Mouse (Mus musculus) c-Kit-positive CD71-positive TER-119-negative erythroid progenitor cells, embryonic 14.5 days (primary cell): Measurements from ENCODE around the gene Apobec4.
"Not testable (repeated sequence)": the region's sequence is repeated elsewhere in the genome, so short reads cannot be mapped to it uniquely, and the experiment has no call there.

Experiments used
- DNase-seq: peaks from one replicate; pipeline ENCODE4 v3.0.0-alpha.2; 2013; ENCODE audit warnings: low read depth

Apobec4 gene

DNA sequence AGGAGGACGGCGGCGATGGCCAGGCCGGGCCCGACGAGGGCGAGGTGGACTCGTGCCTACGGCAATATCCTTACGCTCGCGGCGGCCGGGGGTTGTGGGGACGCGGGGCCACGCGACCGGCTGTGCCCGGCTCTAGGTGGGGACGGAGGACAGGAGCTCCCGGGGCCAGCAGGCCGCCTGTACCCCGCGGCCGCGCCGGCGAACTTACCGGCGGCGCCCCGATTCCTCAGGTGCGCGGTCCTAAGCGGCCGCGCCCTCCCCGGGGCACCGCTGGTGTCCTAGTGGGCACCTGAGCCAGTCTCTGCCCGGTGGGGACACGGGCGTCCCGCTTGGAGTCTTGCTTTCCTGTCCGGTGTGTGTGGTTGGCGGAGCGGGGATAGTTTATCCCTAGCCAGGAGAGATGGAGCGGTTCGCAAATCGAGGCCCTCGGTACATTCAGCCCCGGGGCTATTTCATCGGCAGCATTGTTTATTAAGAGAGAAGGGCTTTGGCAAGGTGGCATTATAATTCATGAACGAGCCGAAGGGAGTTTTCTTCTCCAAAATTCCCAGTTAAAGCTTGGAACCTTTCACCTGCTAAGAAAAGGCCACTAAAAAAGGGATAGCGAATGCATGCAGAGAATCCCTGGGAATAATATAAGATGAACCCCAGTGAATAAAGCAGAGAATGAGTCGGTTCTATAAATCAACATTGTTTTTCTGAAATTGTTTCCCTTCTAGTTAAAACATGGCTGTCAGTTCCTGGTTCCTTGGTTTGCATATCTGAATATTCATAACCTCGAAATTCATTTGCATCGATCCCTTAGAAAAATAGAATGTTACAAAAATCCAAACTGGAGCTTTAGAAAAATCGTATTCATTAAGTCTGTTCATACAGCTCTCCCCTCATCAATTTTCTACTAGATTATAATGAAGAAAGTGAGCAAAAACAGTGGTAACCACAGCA is 16.7 kb downstream of the Apobec4 start:
- DNase-seq, result no peak

DNA sequence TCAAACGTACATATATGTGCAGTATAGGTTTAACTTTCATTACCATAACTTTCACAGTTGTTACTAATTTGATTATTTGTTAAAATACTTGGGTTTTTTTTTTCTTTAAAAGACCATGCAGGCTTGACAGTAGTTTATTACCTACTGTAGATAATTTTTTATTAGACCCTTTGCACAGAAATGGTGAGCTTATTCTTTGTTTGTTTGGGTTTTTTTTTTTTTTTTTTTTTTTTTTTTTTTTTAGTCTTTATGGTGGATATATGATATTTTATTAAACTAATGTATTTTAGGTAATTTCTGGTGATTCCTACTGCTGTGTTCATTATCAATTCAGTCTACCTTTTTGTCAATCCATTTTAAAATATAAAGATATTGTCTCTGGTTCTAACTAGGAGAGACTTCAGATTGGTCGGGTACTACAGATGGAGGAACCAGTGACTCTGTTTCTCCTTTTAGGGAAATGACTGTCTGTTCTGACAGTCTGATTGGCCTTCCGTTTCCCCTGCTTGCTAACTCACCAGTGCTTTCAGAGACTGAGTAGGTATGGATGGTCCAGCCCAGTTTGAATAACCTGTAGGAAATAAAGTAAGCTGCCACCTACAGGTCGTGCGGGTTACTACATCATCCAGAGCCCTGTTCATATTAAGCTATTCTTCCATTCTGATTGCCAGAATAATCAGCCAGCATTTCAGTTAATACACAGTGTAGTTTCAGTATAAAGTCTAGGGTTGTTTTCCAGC is 17.6 kb downstream of the Apobec4 start:
- peak; percentile 91 for DNase-seq

GRCm38 (mm10) chr1:152771016-152771415 is 20.7 kb downstream of the Apobec4 start:
- DNase-seq, result no peak

DNA sequence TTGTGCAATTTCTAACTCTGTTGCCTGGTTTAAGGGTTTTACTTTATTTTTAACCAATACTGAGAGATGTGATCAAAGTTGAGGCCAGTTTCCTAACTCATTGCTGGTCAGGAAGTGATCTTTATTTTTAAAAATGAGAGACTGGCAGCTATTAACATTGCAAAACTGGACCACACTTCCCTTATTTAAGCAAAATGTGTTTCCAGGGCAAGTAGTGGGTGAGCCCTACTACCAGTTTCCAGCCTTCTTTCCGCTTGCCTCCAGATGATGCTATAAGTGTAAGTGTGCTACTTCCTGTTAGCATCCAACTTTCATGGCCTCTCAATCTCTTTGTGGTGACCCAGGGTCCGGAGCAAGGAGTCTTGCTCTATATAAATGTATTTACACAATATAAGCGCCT is 24.2 kb downstream of the Apobec4 start:
- not testable (repeated sequence) for DNase-seq

DNA sequence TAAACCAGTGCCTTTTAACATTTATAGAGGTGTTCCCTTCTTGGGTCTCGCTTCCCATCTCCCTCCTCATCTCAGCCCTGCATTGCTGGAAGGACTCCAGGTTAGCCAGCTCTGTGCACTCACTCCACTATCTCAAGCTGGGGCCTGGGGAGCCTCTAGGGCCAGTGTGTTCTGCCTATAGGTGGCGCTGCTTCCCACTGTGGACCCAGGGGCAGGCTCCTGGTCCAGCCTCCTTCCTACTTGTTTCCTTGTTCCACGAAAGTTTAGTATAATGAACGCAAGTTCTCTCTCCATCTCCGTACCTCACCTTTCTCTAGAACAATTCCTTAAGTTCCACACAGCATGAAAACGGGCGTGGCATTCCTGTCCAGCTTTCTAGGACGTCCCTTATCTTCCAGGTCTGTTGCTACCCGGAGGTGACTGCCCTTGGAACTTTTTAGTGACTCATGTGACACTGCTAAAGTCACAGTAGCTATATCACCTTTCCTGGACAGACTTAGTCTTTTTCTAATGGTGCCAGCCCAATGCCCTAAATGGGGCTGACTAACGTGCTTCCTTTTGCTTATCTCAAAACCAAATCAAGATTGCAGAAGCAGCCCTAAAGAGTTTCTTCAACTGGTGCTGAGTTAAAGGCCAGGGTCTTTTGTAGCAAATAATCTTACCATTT is 28.9 kb downstream of the Apobec4 start:
- peak; percentile 58 for DNase-seq

DNA sequence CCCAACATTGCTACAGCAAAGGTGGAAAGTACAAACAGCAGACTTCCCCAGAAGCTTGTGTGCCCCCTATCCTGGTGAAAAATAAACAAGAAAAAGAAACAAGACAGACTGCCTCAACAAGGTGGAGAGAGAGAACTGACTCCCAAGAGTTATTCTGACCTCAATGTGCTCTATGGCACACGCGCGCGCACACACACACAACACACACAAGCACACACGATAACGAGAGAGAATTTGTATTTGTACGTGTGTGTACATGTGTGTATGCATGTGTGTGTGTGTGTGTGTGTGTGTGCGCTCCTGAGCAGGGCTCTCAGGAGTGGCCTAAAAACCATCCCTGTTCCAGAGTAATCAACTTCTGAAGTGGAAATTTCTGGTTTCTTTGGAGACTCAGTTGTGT is 34.3 kb downstream of the Apobec4 start:
- DNase-seq, result no peak

DNA sequence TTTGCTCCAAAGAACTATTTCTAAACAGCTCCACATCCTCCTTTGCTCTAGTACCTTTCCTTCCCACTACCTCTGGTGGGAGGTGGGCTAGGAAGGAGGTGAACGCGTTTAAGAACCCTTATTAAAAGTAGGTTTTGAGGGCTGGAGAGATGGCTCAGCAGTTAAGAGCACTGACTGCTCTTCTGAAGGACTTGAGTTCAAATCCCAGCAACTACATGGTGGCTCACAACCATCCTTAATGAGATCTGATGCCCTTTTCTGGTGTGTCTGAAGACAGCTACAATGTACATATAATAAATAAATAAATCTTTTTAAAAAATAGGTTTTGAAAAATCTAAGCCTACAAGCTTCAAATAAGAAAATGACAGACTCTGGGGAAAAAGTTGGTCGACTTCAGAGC is 35.1 kb downstream of the Apobec4 start:
- not testable (repeated sequence) for DNase-seq

- DNase-seq, result no peak
Measured at GRCm38 (mm10) chr1:152786953-152787352, 36.6 kb downstream of the Apobec4 start.

GRCm38 (mm10) chr1:152788121-152788660 is 37.8 kb downstream of the Apobec4 start:
- no peak for DNase-seq

DNA sequence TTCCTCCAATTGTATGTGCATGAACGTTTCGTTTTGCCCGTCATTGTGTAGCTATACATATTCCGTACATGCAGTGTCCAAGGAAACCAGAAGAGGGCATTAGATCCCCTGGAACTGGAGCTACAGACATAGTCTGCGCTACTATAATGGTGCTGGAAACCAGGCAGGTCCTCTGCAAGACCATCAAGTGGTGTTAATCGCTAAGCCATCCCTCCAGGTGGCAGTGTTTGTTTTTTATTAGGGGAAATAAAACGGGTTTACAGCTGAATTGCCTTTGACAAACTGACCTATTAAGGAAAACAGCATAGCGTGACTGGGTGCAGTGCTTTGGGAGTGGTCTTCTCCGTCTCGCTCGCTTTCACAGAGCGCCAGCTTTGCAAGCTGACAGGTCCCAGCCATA is 39.9 kb downstream of the Apobec4 start:
- DNase-seq, result peak; percentile 49

- no peak for DNase-seq
Measured at GRCm38 (mm10) chr1:152790821-152791220, 40.5 kb downstream of the Apobec4 start.

DNA sequence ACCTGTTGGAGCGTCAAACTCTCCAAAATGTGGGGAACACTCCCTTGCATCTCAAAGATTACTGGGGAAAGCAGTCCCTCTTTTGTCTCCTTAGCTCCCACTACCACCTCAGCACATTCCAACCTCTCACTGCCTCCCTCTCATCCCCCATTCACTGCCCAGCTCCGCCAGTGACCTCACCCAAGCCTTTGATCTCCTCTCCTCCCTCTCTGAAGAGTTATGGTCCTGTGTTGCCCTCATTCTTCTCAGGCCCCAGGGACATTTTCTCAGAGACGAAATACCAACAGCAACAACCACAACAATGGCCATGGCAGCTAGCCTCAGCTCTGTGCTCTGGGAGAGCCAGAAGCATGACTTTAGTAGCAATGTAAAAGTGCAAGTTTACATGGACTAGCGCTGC is 40.9 kb downstream of the Apobec4 start:
- no peak for DNase-seq

- no peak for DNase-seq
Measured at GRCm38 (mm10) chr1:152792736-152793494, 42.6 kb downstream of the Apobec4 start.

DNA sequence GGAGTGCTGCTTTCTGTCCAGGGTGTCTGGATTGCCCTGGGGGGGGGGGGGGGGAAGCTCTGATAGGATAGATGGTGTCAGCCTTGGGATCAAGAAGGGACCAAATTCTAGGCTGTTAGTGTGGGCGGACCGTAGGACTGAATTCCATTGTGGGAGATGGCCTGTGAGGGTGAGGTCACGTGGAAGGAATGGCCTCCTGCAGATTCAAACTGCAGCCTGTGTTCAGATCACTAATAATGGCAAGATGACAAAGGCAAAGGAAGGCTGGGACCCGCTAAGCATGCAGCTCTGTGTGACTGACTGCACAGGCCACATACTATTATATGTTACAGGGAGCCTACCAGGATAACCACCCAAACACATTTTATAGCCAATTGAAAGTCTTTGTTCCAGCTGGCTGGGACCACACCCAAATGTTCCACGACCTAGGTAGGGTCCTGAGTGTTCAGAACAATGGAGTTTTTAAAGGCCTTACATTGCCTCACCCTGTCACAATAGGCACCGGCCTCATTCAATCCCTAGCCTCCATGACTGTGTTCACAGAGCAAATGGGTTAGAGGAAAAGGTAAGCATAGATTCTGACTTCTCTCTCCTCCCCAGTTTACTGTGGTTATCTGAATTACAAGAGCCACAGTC is 43.3 kb downstream of the Apobec4 start:
- DNase-seq, result no peak

DNA sequence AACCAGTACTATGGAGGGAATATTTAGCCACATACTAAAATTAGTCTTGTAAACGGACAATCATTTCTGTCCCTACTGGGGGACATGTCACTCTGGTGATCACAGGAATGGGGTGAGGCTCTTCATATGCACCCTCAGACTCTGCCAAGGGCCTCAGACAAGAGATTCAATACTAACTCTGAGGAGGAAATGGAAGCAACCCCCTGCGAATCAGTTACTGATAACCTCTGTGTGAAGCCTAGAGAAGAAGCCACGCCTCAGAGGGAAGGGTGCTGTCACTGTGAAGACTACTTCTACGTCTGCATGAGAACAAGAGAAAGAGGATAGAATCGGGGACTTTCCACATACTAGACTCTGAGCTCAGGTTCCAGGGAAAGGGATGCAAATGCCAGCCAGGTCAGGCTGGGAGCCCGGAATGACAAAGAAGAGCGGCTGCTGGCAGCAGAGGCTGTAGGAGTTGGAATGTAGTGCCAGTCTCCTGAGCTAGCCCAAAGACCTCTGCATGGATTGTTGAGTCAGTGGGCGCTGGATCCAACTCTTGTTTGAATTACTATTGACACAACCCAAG is 45.4 kb downstream of the Apobec4 start:
- DNase-seq, result no peak

- no peak for DNase-seq
Measured at GRCm38 (mm10) chr1:152796683-152797263, 46.4 kb downstream of the Apobec4 start.

DNA sequence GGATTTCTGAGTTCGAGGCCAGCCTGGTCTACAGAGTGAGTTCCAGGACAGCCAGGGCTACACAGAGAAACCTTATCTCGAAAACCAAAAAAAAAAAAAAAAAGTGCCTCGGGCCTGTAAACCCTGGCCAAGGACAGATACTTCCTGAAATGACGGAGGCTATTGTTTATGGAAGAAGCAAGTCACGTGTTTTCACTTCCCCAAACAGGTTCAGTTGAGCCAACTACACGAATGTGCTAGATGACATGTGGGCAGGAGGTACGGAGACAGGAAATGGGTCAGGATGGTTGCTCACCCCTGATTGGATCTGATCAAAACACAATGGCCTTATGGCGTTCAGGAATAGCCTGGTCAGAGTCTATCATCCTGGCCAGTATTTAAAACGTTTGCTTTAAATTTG is 47.8 kb downstream of the Apobec4 start:
- DNase-seq, result no peak

DNA sequence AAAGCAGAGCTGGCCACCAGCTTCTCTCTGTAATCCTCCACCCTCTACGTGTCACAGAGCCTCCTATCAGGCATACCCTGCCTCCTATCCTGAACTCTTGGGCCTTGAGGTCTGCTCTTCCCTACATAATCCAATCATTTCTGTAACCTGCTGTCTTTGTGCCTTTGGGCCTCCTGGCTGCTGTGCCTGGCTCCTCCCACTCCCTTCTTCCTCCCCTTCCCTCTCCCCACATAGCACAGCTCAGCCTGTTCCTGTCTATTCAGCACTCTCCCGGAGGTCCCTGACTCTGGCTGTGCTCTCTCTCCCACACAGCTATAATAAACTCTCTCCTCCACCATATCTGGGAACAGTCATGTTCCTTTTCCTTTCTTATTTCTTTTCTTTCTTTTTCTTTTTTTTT is 49.5 kb downstream of the Apobec4 start, which contains the start of gene Ncf2:
TSS of gene Ncf2 (plus strand) at position 298 of the 400 bp plus-strand sequence.
- no peak for DNase-seq

DNA sequence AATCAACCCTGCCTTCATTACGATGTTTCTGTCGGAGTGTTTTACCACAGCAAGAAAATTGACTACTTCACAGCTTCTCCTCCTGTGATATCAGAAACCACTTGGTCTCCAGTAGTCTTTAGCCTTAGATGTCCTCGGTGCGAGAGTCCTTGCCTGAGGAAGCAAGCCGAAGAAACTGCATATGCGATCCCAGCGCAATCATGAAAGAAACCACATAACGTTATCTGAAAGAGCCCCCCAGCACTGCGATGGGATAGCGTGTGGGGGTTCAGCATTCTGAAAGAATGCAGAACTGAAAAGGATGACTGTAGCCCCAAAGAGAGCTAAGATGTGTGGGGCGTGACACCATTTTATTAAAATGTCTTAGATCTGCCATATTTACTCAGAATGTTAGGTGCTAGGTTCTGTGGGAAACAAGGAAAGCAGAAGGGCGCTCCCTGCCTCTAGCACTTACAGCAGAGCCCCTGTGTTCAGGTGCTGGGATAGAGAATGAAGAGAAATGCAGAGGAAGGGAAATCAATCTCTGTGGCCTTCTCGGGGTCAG is 50.4 kb downstream of the Apobec4 start:
- DNase-seq, result no peak

- DNase-seq, result no peak
Measured at GRCm38 (mm10) chr1:152804907-152805306, 54.6 kb downstream of the Apobec4 start.
